Mouse (Mus musculus) heart, adult 2 months (tissue): ENCODE data around the gene Tmem63a. TPM values are rescaled to one million over a fixed set of nuclear protein-coding genes. Genes with fewer than 3 reads are reported as not detected.

Experiments
- DNase-seq, 2 experiments: peaks; one replicate each; pipeline ENCODE4 v3.0.0; 2021
- H3K27ac ChIP-seq: fragments of 200-600 bp; 2 replicates; pipeline ENCODE4 v1.8.1; 2022
- H3K27me3 ChIP-seq: fragments of 200-500 bp; 2 replicates; pipeline ENCODE4 v1.6.1; 2012; ENCODE audit warnings: mild to moderate bottlenecking, low read length, inconsistent platforms, mixed read lengths; ENCODE audit not compliant: control insufficient read depth, insufficient read depth
- H3K36me3 ChIP-seq: fragments of 200-500 bp; 2 replicates; pipeline ENCODE4 v1.6.1; 2012; ENCODE audit warnings: low read length, inconsistent platforms; ENCODE audit not compliant: control insufficient read depth, insufficient read depth
- H3K4me1 ChIP-seq: fragments of 200-500 bp; 2 replicates; pipeline ENCODE4 v1.6.1; 2011; ENCODE audit warnings: low read length; ENCODE audit not compliant: control insufficient read depth, insufficient read depth
- H3K4me3 ChIP-seq: fragments of 200-600 bp; 2 replicates; pipeline ENCODE4 v1.8.1; 2022
- H3K79me2 ChIP-seq: fragments of 200-500 bp; replicated peaks from 2 replicates; pipeline ENCODE4 v1.6.1; 2012; ENCODE audit warnings: mild to moderate bottlenecking, inconsistent platforms, low read length, moderate library complexity, mixed read lengths; ENCODE audit not compliant: control insufficient read depth, insufficient read depth
- H3K9ac ChIP-seq: fragments of 200-500 bp; 2 replicates; pipeline ENCODE4 v1.6.1; 2012; ENCODE audit warnings: low read depth, mild to moderate bottlenecking, control low read depth, inconsistent platforms, low read length, mixed read lengths
- CTCF ChIP-seq: fragments of 200-600 bp; IDR thresholded peaks from 2 replicates; pipeline ENCODE4 v1.8.1; 2022; ENCODE audit warnings: antibody characterized with exemption, mild to moderate bottlenecking, moderate library complexity
- EP300 ChIP-seq: fragments of 200-500 bp; IDR thresholded peaks from 2 replicates; pipeline ENCODE4 v1.6.1; 2011; ENCODE audit warnings: low read depth, low read length, control low read depth; ENCODE audit not compliant: insufficient read depth
- POLR2A ChIP-seq: fragments of 200-500 bp; IDR thresholded peaks from 2 replicates; pipeline ENCODE4 v1.6.1; 2011; ENCODE audit warnings: mild to moderate bottlenecking, low read depth, low read length, control low read depth; ENCODE audit not compliant: insufficient read depth
- WGBS: fragments of 180-500 bp; shearing (Covaris S2); methylation state at CpG from one replicate; pipeline ENCODE4 v1.1.7; 2018; 5-methylcytosine and 5-hydroxymethylcytosine counted together
- intact Hi-C: fragments of 180-260 bp; cut with DNase I; formaldehyde crosslinking; loops from one replicate; pipeline ENCODE4 v1.15.1; 2025
- polyA plus RNA-seq: library from polyadenylated mRNA; depleted of rRNA; stranded (reverse); fragments of >200 nt; gene quantifications from 2 replicates; pipeline ENCODE4 v1.2.3, GENCODE M21; 2012
- total RNA-seq, 2 experiments: library from RNA; stranded (reverse); gene quantifications; 2 replicates each; pipeline ENCODE4 v1.2.3; 2021

Tmem63a gene
- total and polyA plus RNA-seq, 3 experiments, result 13.2 to 27.5 (median 15.8) TPM

DNA sequence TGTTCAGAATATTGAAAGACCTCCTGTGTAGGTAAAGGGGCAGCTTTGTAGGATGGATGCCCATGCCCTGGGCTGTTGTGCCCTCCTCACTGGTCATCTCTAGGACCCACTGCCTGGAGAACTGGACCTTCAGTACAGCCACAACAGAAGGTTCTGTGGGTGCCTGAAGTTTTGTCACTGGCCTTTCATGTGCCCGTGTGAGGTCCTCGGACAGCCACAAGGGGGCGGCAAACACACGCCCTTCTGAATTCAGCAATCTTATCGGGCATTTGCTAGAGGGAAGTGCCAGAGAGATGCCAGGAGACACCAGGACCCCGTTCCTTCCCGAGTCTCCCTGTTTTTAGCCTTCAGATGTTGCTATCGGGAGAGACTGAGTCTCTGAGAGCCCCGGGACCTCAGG lies 45.6 kb downstream of the Tmem63a start:
- Histone ChIP-seq H3K79me2 (no peaks in the 10 kb centered on the region), H3K36me3 (no peaks in the 10 kb centered on the region), H3K27me3 (no peaks in the 10 kb centered on the region), H3K9ac (no peak overlapping the region), H3K27ac (no peak overlapping the region), H3K4me1 (no peaks in the 10 kb centered on the region; the same call in 1 of the 2 replicates), H3K4me3 (no peak overlapping the region)
- under 1% methylated on average over 9 of the region's 9 CpGs for WGBS
- intact Hi-C loops, result loop anchor here (1.0 kb wide), 1 partner anchor 53 kb away; no protein-coding TSS in a partner anchor
- TF ChIP-seq EP300, result peak; percentile 67; the same call in 1 of the 2 replicates
- peak; percentile 91 for TF ChIP-seq CTCF
- no peak for TF ChIP-seq POLR2A
- peak; percentile 71 to 82 for DNase-seq

DNA sequence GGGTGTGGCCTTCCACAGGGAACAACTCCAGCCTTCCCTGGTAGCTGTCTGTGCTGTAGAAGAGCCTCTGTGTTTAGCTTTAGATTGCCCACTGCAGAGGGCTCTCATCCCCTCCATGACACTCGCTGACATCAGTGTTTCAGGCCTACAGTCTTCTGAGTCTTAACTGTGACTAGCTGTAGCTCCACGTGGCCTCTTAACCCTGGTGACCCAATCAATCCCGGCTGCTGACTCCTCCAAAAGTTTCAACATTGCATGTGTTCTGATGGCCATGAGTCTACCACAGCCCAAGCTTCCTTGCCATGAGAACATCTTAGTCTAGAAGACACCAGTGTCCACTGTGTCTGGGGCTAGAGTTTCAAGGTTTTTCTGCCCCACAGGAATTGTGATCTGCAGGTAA lies 48.5 kb downstream of the Tmem63a start:
- TF ChIP-seq EP300, result no peak
- no peak for TF ChIP-seq CTCF
- TF ChIP-seq POLR2A, result no peak
- H3K79me2 ChIP-seq, result no peaks in the 10 kb centered on the region
- no peaks in the 10 kb centered on the region for H3K36me3 ChIP-seq
- no peaks in the 10 kb centered on the region; the same call in 1 of the 2 replicates for H3K4me1 ChIP-seq
- 71% methylated on average over 3 of the region's 3 CpGs for WGBS
- DNase-seq, result no peak
- H3K27me3 ChIP-seq, result no peaks in the 10 kb centered on the region
- H3K4me3 ChIP-seq, result no peak overlapping the region
- no peak overlapping the region for H3K9ac ChIP-seq
- intact Hi-C loops, result loop anchor here (5.0 kb wide), 1 partner anchor 107 kb away; no protein-coding TSS in a partner anchor
- no peak overlapping the region for H3K27ac ChIP-seq

GRCm38 (mm10) chr1:180992142-180992541 lies 50.0 kb downstream of the Tmem63a start:
- peak; percentile 90 for TF ChIP-seq CTCF
- no peak for TF ChIP-seq POLR2A
- 0 out of 2 replicates have a peak, but pooled peaks have one; percentile 11 for TF ChIP-seq EP300
- no peaks in the 10 kb centered on the region for H3K36me3 ChIP-seq
- H3K79me2 ChIP-seq, result no peaks in the 10 kb centered on the region
- no peak overlapping the region for H3K27ac ChIP-seq
- H3K4me1 ChIP-seq, result no peaks in the 10 kb centered on the region; the same call in 1 of the 2 replicates
- no peak overlapping the region for H3K9ac ChIP-seq
- intact Hi-C loops, result loop anchor here (1.0 to 5.0 kb wide), 2 partner anchors 47 to 105 kb away; no protein-coding TSS in a partner anchor
- H3K27me3 ChIP-seq, result no peaks in the 10 kb centered on the region
- DNase-seq, result no peak
- 33% methylated on average over 3 of the region's 3 CpGs for WGBS
- H3K4me3 ChIP-seq, result no peak overlapping the region

DNA sequence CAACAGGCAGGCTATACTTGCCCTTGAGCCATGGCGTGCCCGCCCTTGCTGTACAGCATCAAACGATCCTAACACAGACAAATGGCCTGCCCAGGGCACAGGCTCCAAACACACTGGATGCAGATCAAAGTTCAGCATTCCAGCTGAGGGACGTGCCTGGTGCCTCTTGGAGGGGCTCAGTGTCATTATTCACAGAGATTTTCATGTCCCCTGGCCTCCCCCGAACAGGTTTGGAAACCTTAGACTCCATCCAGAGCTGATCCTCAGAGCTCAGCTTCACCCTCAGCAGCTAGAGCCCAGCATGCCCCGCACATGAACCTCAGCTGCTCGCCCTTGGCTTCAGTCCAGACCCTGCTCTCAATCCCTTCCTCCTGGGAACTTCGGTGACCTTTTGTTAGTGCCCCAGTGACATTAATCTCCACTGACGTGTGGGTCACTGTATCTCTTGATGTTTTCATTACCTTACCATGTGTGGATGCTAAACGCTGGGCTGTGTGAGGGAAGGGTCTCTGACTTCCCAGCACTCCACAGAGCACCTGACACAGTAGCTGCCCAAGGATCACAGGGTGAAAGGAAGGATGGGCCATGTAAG lies 58.5 kb downstream of the Tmem63a start:
- Histone ChIP-seq H3K4me1 (peaks cover 3% of the 10 kb centered on the region), H3K27ac (no peak overlapping the region), H3K79me2 (no peaks in the 10 kb centered on the region; the same call in 1 of the 2 replicates), H3K27me3 (no peaks in the 10 kb centered on the region), H3K36me3 (no peaks in the 10 kb centered on the region), H3K9ac (no peak overlapping the region), H3K4me3 (no peak overlapping the region)
- intact Hi-C loops, result no loop called here
- WGBS, result 53% methylated on average over 10 of the region's 10 CpGs
- no peak for DNase-seq
- TF ChIP-seq EP300 (no peak), POLR2A (no peak), CTCF (no peak)

DNA sequence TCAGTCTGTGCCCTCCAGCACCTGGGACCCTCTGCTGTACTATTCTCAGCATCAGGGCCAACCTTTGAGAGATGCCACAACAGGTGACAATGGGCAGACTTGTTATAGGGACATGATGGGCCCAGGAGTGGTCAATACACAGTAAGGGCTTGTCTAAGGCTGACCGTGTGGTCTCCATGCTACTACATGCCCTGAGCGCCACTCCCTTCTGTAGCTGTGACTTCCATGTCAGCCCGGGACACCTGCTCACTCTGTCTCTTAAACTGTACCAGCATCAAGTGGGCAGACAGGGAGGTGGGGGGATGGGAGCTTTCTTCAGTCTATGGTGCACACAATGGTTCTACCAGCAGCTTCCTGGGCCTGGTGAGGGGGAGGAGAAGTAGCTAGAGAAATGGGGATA lies 59.1 kb downstream of the Tmem63a start:
- WGBS, result 91% methylated on average over 3 of the region's 3 CpGs
- Histone ChIP-seq H3K27me3 (no peaks in the 10 kb centered on the region), H3K36me3 (no peaks in the 10 kb centered on the region), H3K9ac (no peak overlapping the region), H3K4me1 (peaks cover 3% of the 10 kb centered on the region), H3K79me2 (no peaks in the 10 kb centered on the region; the same call in 1 of the 2 replicates), H3K4me3 (no peak overlapping the region), H3K27ac (no peak overlapping the region)
- TF ChIP-seq EP300 (no peak), POLR2A (no peak), CTCF (no peak)
- no peak for DNase-seq
- intact Hi-C loops, result no loop called here

- 79% methylated on average over 3 of the region's 3 CpGs for WGBS
- intact Hi-C loops, result no loop called here
Measured at GRCm38 (mm10) chr1:181001621-181002020, 59.5 kb downstream of the Tmem63a start.

More at GRCm38 (mm10) chr1:181001621-181002020, 59.5 kb downstream of the Tmem63a start:
- Histone ChIP-seq H3K4me1 (peaks cover 3% of the 10 kb centered on the region), H3K27me3 (no peaks in the 10 kb centered on the region), H3K27ac (no peak overlapping the region), H3K79me2 (no peaks in the 10 kb centered on the region; the same call in 1 of the 2 replicates), H3K36me3 (no peaks in the 10 kb centered on the region), H3K4me3 (no peak overlapping the region), H3K9ac (no peak overlapping the region)
- DNase-seq, result no peak
- TF ChIP-seq POLR2A (no peak), CTCF (no peak), EP300 (no peak)
